In genomic region chr5:140684343-140685148, GRCm38 (mm10) we compare ENCODE assay signal across 8 mouse cellular contexts. TPM values are rescaled to one million over a fixed set of nuclear protein-coding genes. Genes with fewer than 3 reads are reported as not detected.
A peak's percentile ranks its signal among the peaks of the same experiment; 100 is the strongest.
DNase-seq lines count a peak whose midpoint lies in the region; ATAC-seq lines count a peak whose summit lies in the region.

No protein-coding gene starts in this region.

- WGBS in embryonic facial prominence, embryonic 12.5 days, result 66% methylated on average over 16 of the region's 16 CpGs
- 57% methylated on average over 16 of the region's 16 CpGs for WGBS in midbrain, embryonic 14.5 days

- no peak overlapping the region for H3K4me2 ChIP-seq in embryonic facial prominence, embryonic 12.5 days (replicated peaks)
- H3K4me2 ChIP-seq in midbrain, embryonic 14.5 days (ENCODE audit: low read length), result no peak overlapping the region

- H3K9me3 ChIP-seq in embryonic facial prominence, embryonic 12.5 days, result no peaks in the 10 kb centered on the region
- no peaks in the 10 kb centered on the region for H3K9me3 ChIP-seq in midbrain, embryonic 14.5 days (ENCODE audit: control insufficient read depth, low read length)

- ATAC-seq in embryonic facial prominence, embryonic 12.5 days (ENCODE audit: insufficient number of reproducible peaks, insufficient read depth, low FRiP score, low TSS enrichment), result peak; percentile 36; the same call in 1 of the 2 replicates
- ATAC-seq in midbrain, embryonic 14.5 days (ENCODE audit: low FRiP score, low TSS enrichment), result peak; percentile 50; the same call in 1 of the 2 replicates

- H3K27ac ChIP-seq in embryonic facial prominence, embryonic 12.5 days, result no peak overlapping the region; the same call in 1 of the 2 replicates
- no peak overlapping the region for H3K27ac ChIP-seq in midbrain, embryonic 14.5 days (replicated peaks; ENCODE audit: low read depth, low read length)

- H3K4me3 ChIP-seq in embryonic facial prominence, embryonic 12.5 days, result no peak overlapping the region
- no peak overlapping the region for H3K4me3 ChIP-seq in midbrain, embryonic 14.5 days (replicated peaks; ENCODE audit: low read depth, low read length)

- peaks cover 36% of the 10 kb centered on the region for H3K36me3 ChIP-seq in embryonic facial prominence, embryonic 12.5 days
- H3K36me3 ChIP-seq in midbrain, embryonic 14.5 days (ENCODE audit: control insufficient read depth, insufficient read depth, low read length), result peaks cover 49% of the 10 kb centered on the region

- H3K9ac ChIP-seq in embryonic facial prominence, embryonic 12.5 days, result no peak overlapping the region
- no peak overlapping the region for H3K9ac ChIP-seq in midbrain, embryonic 14.5 days (replicated peaks; ENCODE audit: low read length)

- peak; percentile 42 for DNase-seq in cerebellum, adult 8-10 months
- no peak for DNase-seq in cerebellum, adult 11 months
- DNase-seq in right cerebral cortex, postnatal 4 days, result peak; percentile 65
- no peak for DNase-seq in right cerebral cortex, adult 18-20 months
- DNase-seq in kidney, adult 9 months, result peak; percentile 37
- peak; percentile 87 for DNase-seq in midbrain, embryonic 14.5 days
- no peak for DNase-seq in urinary bladder, postnatal 36 days (ENCODE audit: low spot score in 2 of 2)

- no peaks in the 10 kb centered on the region for H3K4me1 ChIP-seq in embryonic facial prominence, embryonic 12.5 days
- no peaks in the 10 kb centered on the region for H3K4me1 ChIP-seq in midbrain, embryonic 14.5 days (ENCODE audit: control insufficient read depth, insufficient read depth, low read length)

- H3K27me3 ChIP-seq in embryonic facial prominence, embryonic 12.5 days, result no peaks in the 10 kb centered on the region
- no peaks in the 10 kb centered on the region for H3K27me3 ChIP-seq in midbrain, embryonic 14.5 days (ENCODE audit: control insufficient read depth, insufficient read depth, low read length)

RNA-seq across cellular contexts. Expression of gene Iqce, which starts 17.6 kb away (rescaled TPM):
- 25.9 and 29.7 TPM in 2 replicates for polyA plus RNA-seq in embryonic facial prominence, embryonic 12.5 days (2016; fragmentation: Nextera tagmentation; extraction: Ambion mirVana)
- 22.9 and 25.0 TPM in 2 replicates for polyA plus RNA-seq in midbrain, embryonic 14.5 days (2014; fragmentation: Nextera tagmentation; extraction: Ambion mirVana)

RNA-seq across cellular contexts. Expression of gene Brat1, which starts 20.3 kb away (rescaled TPM):
- 23.8 and 24.5 TPM in 2 replicates for polyA plus RNA-seq in embryonic facial prominence, embryonic 12.5 days (2016; fragmentation: Nextera tagmentation; extraction: Ambion mirVana)
- polyA plus RNA-seq in midbrain, embryonic 14.5 days (2014; fragmentation: Nextera tagmentation; extraction: Ambion mirVana), result 18.3 and 19.0 TPM in 2 replicates

RNA-seq across cellular contexts. Expression of gene Ttyh3, which starts 35.7 kb away (rescaled TPM):
- polyA plus RNA-seq in embryonic facial prominence, embryonic 12.5 days (2016; fragmentation: Nextera tagmentation; extraction: Ambion mirVana), result 60.6 and 62.6 TPM in 2 replicates
- polyA plus RNA-seq in midbrain, embryonic 14.5 days (2014; fragmentation: Nextera tagmentation; extraction: Ambion mirVana), result 72.1 and 86.7 TPM in 2 replicates

RNA-seq across cellular contexts. Expression of gene Amz1, which starts 39.4 kb away (rescaled TPM):
- polyA plus RNA-seq in embryonic facial prominence, embryonic 12.5 days (2016; fragmentation: Nextera tagmentation; extraction: Ambion mirVana), result 0.74 and 1.4 TPM in 2 replicates
- polyA plus RNA-seq in midbrain, embryonic 14.5 days (2014; fragmentation: Nextera tagmentation; extraction: Ambion mirVana), result 1.9 and 3.1 TPM in 2 replicates

Comparison
In these comparisons a context has a peak if more than half of its experiments do, and no peak if none do; other contexts are left out.
1. DNase-seq: peak in cerebellum, adult 8-10 months (single experiment), right cerebral cortex, postnatal 4 days (single experiment), kidney, adult 9 months (single experiment) and midbrain, embryonic 14.5 days (single experiment); none in cerebellum, adult 11 months (single experiment), right cerebral cortex, adult 18-20 months (single experiment) and urinary bladder, postnatal 36 days (0 of 2).